Mouse (Mus musculus): ENCODE results near the gene Il15ra.
A peak's percentile ranks its signal among the peaks of the same experiment; 100 is the strongest.
"Not testable (repeated sequence)": the region's sequence is repeated elsewhere in the genome, so short reads cannot be mapped to it uniquely, and the experiment has no call there.

Gene Il15ra

GRCm38 (mm10) chr2:11708538-11708937 lies 3.4 kb downstream of the Il15ra start:
- no peak for DNase-seq (ENCODE audit: low spot score in 2 of 2)

- not testable (repeated sequence) for DNase-seq (ENCODE audit: low spot score in 2 of 2)
Observed at GRCm38 (mm10) chr2:11710101-11710500, 5.0 kb downstream of the Il15ra start.

- no peak for DNase-seq (ENCODE audit: low spot score in 2 of 2)
Observed at GRCm38 (mm10) chr2:11712483-11712990, 7.4 kb downstream of the Il15ra start.

GRCm38 (mm10) chr2:11713021-11713420 lies 7.9 kb downstream of the Il15ra start:
- DNase-seq (ENCODE audit: low spot score in 2 of 2), result no peak

- DNase-seq (ENCODE audit: low spot score in 2 of 2), result peak in 1 of 2 experiments; percentile 13
Observed at GRCm38 (mm10) chr2:11714535-11714934, 9.4 kb downstream of the Il15ra start.

- DNase-seq (ENCODE audit: low spot score in 2 of 2), result no peak
Observed at GRCm38 (mm10) chr2:11718573-11718972, 13.5 kb downstream of the Il15ra start.

- no peak for DNase-seq (ENCODE audit: low spot score in 2 of 2)
Observed at GRCm38 (mm10) chr2:11722564-11722963, 17.5 kb downstream of the Il15ra start.

- no peak for DNase-seq (ENCODE audit: low spot score in 2 of 2)
Observed at GRCm38 (mm10) chr2:11727574-11727973, 22.5 kb downstream of the Il15ra start.

GRCm38 (mm10) chr2:11729091-11729490 lies 24.0 kb downstream of the Il15ra start:
- DNase-seq (ENCODE audit: low spot score in 2 of 2), result no peak

- DNase-seq (ENCODE audit: low spot score in 2 of 2), result no peak
Observed at GRCm38 (mm10) chr2:11732978-11733377, 27.9 kb downstream of the Il15ra start.

- DNase-seq (ENCODE audit: low spot score in 2 of 2), result no peak
Observed at GRCm38 (mm10) chr2:11735853-11736252, 30.8 kb downstream of the Il15ra start.

GRCm38 (mm10) chr2:11738794-11739193 lies 33.7 kb downstream of the Il15ra start:
- DNase-seq (ENCODE audit: low spot score in 2 of 2), result no peak

GRCm38 (mm10) chr2:11739516-11740051 lies 34.5 kb downstream of the Il15ra start:
- DNase-seq (ENCODE audit: low spot score in 2 of 2), result no peak

- no peak for DNase-seq (ENCODE audit: low spot score in 2 of 2)
Observed at GRCm38 (mm10) chr2:11762541-11762940, 57.5 kb downstream of the Il15ra start.

- DNase-seq (ENCODE audit: low spot score in 2 of 2), result no peak
Observed at GRCm38 (mm10) chr2:11765694-11766093, 60.6 kb downstream of the Il15ra start.

- DNase-seq (ENCODE audit: low spot score in 2 of 2), result no peak
Observed at GRCm38 (mm10) chr2:11766485-11767160, 61.5 kb downstream of the Il15ra start.

GRCm38 (mm10) chr2:11767161-11767545 lies 62.1 kb downstream of the Il15ra start:
- DNase-seq (ENCODE audit: low spot score in 2 of 2), result peak in 1 of 2 experiments; percentile 9

GRCm38 (mm10) chr2:11771701-11772100 lies 66.6 kb downstream of the Il15ra start:
- DNase-seq (ENCODE audit: low spot score in 2 of 2), result no peak

GRCm38 (mm10) chr2:11772401-11772800 lies 67.3 kb downstream of the Il15ra start:
- no peak for DNase-seq (ENCODE audit: low spot score in 2 of 2)

GRCm38 (mm10) chr2:11774426-11774825 lies 69.3 kb downstream of the Il15ra start:
- no peak for DNase-seq (ENCODE audit: low spot score in 2 of 2)

- DNase-seq (ENCODE audit: low spot score in 2 of 2), result no peak
Observed at GRCm38 (mm10) chr2:11775121-11775520, 70.0 kb downstream of the Il15ra start.

GRCm38 (mm10) chr2:11776415-11776814 lies 71.3 kb downstream of the Il15ra start:
- no peak for DNase-seq (ENCODE audit: low spot score in 2 of 2)
